Mouse (Mus musculus) hindbrain, embryonic 15.5 days (tissue): ENCODE measurements around the gene Rnf38. TPM values are rescaled to one million over a fixed set of nuclear protein-coding genes. Genes with fewer than 3 reads are reported as not detected.
A peak's percentile ranks its signal among the peaks of the same experiment; 100 is the strongest.

Experiments used
- ATAC-seq: fragments of 200-750 bp; cut with Nextera tagmentation; 2 replicates; pipeline ENCODE4 v1.8.0; 2017; ENCODE audit warnings: low read depth, moderate number of reproducible peaks, moderate TSS enrichment; ENCODE audit not compliant: low FRiP score
- H3K27ac ChIP-seq: fragments of 300-500 bp; sonication (generic); replicated peaks from 2 replicates; pipeline ENCODE4 v1.5.1; 2015; ENCODE audit warnings: mild to moderate bottlenecking, inconsistent platforms
- H3K27me3 ChIP-seq: fragments of 300-500 bp; sonication (generic); 2 replicates; pipeline ENCODE4 v1.6.1; 2015; ENCODE audit warnings: control low read depth, inconsistent platforms
- H3K36me3 ChIP-seq: fragments of 300-500 bp; sonication (generic); 2 replicates; pipeline ENCODE4 v1.6.1; 2015; ENCODE audit warnings: control low read depth, inconsistent platforms
- H3K4me1 ChIP-seq: fragments of 300-500 bp; sonication (generic); replicated peaks from 2 replicates; pipeline ENCODE4 v1.6.1; 2015; ENCODE audit warnings: control low read depth, inconsistent platforms
- H3K4me2 ChIP-seq: fragments of 300-500 bp; sonication (generic); 2 replicates; pipeline ENCODE4 v1.6.1; 2015; ENCODE audit warnings: moderate library complexity, mild to moderate bottlenecking, inconsistent platforms
- H3K4me3 ChIP-seq: fragments of 300-500 bp; sonication (generic); 2 replicates; pipeline ENCODE4 v1.5.1; 2015; ENCODE audit warnings: mild to moderate bottlenecking, inconsistent platforms
- H3K9ac ChIP-seq: fragments of 300-500 bp; sonication (generic); 2 replicates; pipeline ENCODE4 v1.6.1; 2015; ENCODE audit warnings: inconsistent platforms
- H3K9me3 ChIP-seq: fragments of 300-500 bp; sonication (generic); 2 replicates; pipeline ENCODE4 v1.6.1; 2016; ENCODE audit warnings: control low read depth, inconsistent platforms
- WGBS: fragments of 180-500 bp; shearing (Covaris S2); methylation state at CpG from one replicate; pipeline ENCODE4 v1.1.7; 2015; 5-methylcytosine and 5-hydroxymethylcytosine counted together
- polyA plus RNA-seq: library from polyadenylated mRNA; unstranded; fragments of >200 nt; fragmentation: Nextera tagmentation; extraction: Ambion mirVana; gene quantifications from 2 replicates; pipeline ENCODE4 v1.2.1, GENCODE M21; 2015

Gene Rnf38
- polyA plus RNA-seq, 1 experiment from 2014 or later: 30.5 TPM

GRCm38 (mm10) chr4:44249705-44250104 is 16.1 kb upstream of the Rnf38 start:
- H3K4me2 ChIP-seq: peak overlapping the region; percentile 33
- no peak overlapping the region for H3K4me3 ChIP-seq
- no peaks in the 10 kb centered on the region for H3K36me3 ChIP-seq
- 6% methylated on average over 8 of the region's 10 CpGs for WGBS
- H3K27ac ChIP-seq: no peak overlapping the region
- no peaks in the 10 kb centered on the region for H3K9me3 ChIP-seq
- no peak for ATAC-seq
- no peak overlapping the region for H3K9ac ChIP-seq
- peaks cover 28% of the 10 kb centered on the region for H3K4me1 ChIP-seq
- no peaks in the 10 kb centered on the region for H3K27me3 ChIP-seq

DNA sequence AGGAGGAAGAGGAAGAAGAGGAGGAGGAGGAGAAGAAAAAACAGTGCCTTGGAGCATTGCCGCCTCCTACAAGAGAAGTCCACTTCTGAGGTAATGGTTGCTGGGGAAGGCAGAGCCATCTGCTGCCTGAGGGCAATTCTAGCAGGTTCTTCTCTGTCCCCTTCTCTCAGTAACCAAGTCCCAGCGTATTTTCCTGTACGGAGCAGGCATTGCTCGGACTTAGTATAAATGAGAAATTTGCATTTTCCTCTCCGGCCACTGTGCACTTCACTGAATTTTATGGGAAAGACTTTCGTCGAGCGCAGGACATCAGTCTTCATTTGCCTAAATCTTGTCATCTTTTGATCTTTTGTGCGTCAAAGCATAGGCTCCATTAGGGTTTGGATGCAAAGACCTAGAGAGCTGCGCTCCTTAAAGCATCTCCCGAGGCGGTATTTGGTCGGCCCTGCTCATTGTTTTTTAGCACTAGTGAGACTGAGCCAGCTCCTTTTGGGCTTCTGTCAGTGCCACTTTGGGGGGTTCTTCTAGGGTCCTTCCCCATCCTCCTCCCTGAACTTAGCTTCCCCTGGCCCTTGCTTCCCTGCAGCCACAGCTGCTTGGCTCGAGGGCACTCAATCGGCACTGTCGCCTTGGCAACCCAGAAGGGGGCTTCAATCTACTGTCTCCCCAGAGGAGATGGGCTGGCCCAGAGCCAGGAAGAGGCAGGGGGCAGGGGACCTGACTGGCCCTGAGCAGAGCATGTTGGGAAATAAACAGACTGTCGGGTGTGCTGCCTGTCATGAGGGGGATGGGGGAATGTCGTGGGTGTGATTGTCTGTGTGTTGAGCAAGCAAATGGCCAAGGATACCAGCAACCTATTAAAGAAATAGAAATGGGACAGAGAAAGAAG is 13.7 kb upstream of the Rnf38 start:
- Histone ChIP-seq H3K36me3 (no peaks in the 10 kb centered on the region), H3K9ac (no peak overlapping the region), H3K4me2 (peak overlapping the region; percentile 43), H3K27me3 (no peaks in the 10 kb centered on the region), H3K9me3 (no peaks in the 10 kb centered on the region), H3K27ac (peak overlapping the region; percentile 72), H3K4me3 (no peak overlapping the region), H3K4me1 (peaks cover 20% of the 10 kb centered on the region)
- ATAC-seq: peak; percentile 78
- 4% methylated on average over 18 of the region's 18 CpGs for WGBS

- Histone ChIP-seq H3K9ac (no peak overlapping the region), H3K9me3 (no peaks in the 10 kb centered on the region), H3K27me3 (no peaks in the 10 kb centered on the region), H3K4me3 (no peak overlapping the region), H3K4me1 (peaks cover 18% of the 10 kb centered on the region), H3K27ac (no peak overlapping the region), H3K36me3 (no peaks in the 10 kb centered on the region), H3K4me2 (no peak overlapping the region)
- ATAC-seq: no peak
- WGBS: 97% methylated on average over 4 of the region's 4 CpGs
Observed at GRCm38 (mm10) chr4:44246285-44246684, 12.7 kb upstream of the Rnf38 start.

GRCm38 (mm10) chr4:44241638-44242037 is 8.0 kb upstream of the Rnf38 start:
- Histone ChIP-seq H3K27ac (no peak overlapping the region), H3K9ac (no peak overlapping the region), H3K27me3 (no peaks in the 10 kb centered on the region), H3K36me3 (no peaks in the 10 kb centered on the region), H3K9me3 (no peaks in the 10 kb centered on the region), H3K4me3 (no peak overlapping the region), H3K4me2 (no peak overlapping the region), H3K4me1 (no peaks in the 10 kb centered on the region)
- no peak for ATAC-seq
- 68% methylated on average over 4 of the region's 4 CpGs for WGBS

- no peaks in the 10 kb centered on the region for H3K36me3 ChIP-seq
- no peak overlapping the region for H3K4me3 ChIP-seq
- H3K27me3 ChIP-seq: no peaks in the 10 kb centered on the region
- 84% methylated on average over 2 of the region's 2 CpGs for WGBS
- no peak overlapping the region for H3K27ac ChIP-seq
- peaks cover 29% of the 10 kb centered on the region for H3K4me1 ChIP-seq
- H3K9me3 ChIP-seq: no peaks in the 10 kb centered on the region
- no peak overlapping the region for H3K9ac ChIP-seq
- no peak overlapping the region for H3K4me2 ChIP-seq
- ATAC-seq: no peak
Observed at GRCm38 (mm10) chr4:44235946-44236345, 2.4 kb upstream of the Rnf38 start.

- H3K4me1 ChIP-seq: peaks cover 29% of the 10 kb centered on the region
- under 1% methylated on average over 46 of the region's 62 CpGs for WGBS
Observed at GRCm38 (mm10) chr4:44234004-44234866, 646 bp upstream of the Rnf38 start.

DNA sequence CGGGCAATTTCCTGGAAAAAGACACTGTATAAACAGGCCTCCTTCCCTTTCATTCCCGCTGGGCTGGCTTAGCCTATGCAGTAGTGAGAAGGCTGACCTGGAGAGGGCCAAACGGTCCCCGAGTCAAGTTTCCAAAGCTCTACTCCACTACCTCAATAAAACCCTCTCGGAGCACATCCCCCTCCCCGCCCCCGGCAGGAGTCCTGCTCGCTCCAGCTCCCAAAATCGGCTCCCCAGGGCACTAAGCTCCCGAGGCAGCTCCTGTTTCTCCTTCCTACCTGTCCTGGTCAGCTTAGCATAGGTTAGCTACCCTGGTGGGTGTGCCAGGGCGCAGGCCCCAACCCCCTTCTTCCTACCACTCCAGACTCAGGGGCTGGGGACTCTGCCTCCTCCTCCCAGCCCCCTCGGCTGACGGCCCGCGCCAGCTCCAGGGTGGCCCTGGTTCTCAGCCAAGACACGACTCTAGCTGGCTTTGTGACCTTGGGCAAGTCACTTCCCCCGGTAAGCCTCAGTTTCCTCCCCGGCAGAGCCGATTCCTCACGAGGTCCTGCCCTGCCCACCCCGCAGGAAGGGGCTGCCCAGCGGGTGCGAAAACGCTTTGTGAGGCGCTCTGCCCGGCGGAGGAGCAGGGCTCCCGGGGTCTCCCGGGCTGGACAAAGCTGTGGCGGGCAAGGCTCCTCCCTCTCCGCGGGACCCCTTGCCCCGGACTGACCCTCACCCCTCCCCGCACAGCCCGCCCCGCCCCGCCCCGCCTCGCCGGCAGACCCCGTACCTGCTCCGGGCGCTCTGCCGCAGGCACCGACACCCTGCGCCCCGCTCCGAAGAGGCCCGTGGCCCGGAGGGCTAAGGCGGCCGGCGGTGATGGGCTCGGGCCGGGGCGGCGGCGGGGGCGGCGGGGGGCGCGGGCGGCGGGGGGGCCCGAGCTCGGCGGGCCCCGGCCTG is 547 bp downstream of the Rnf38 start:
- H3K36me3 ChIP-seq: no peaks in the 10 kb centered on the region
- H3K9me3 ChIP-seq: no peaks in the 10 kb centered on the region

More at GRCm38 (mm10) chr4:44234004-44234866, 646 bp upstream of the Rnf38 start:
- Histone ChIP-seq H3K27ac (peak overlapping the region; percentile 87), H3K27me3 (no peaks in the 10 kb centered on the region), H3K9me3 (no peaks in the 10 kb centered on the region), H3K4me2 (peak overlapping the region; percentile 90), H3K36me3 (no peaks in the 10 kb centered on the region), H3K9ac (peak overlapping the region; percentile 84), H3K4me3 (peak overlapping the region; percentile 93)
- ATAC-seq: peak; percentile 95

GRCm38 (mm10) chr4:44225128-44225527 is 8.5 kb downstream of the Rnf38 start:
- 85% methylated on average over 10 of the region's 10 CpGs for WGBS
- Histone ChIP-seq H3K9me3 (no peaks in the 10 kb centered on the region), H3K9ac (no peak overlapping the region), H3K27ac (no peak overlapping the region), H3K4me1 (peaks cover 25% of the 10 kb centered on the region), H3K27me3 (no peaks in the 10 kb centered on the region), H3K4me2 (no peak overlapping the region), H3K4me3 (no peak overlapping the region), H3K36me3 (no peaks in the 10 kb centered on the region)
- no peak for ATAC-seq

More for the DNA sequence above, 547 bp downstream of the Rnf38 start:
- peak; percentile 52 for ATAC-seq
- 1% methylated on average over 31 of the region's 68 CpGs for WGBS
- Histone ChIP-seq H3K27ac (peak overlapping the region; percentile 87), H3K27me3 (no peaks in the 10 kb centered on the region), H3K4me1 (peaks cover 36% of the 10 kb centered on the region), H3K4me3 (peak overlapping the region; percentile 93), H3K4me2 (peak overlapping the region; percentile 90), H3K9ac (peak overlapping the region; percentile 84)

GRCm38 (mm10) chr4:44224141-44224540 is 9.4 kb downstream of the Rnf38 start:
- Histone ChIP-seq H3K27ac (no peak overlapping the region), H3K4me2 (no peak overlapping the region), H3K4me3 (no peak overlapping the region), H3K27me3 (no peaks in the 10 kb centered on the region), H3K9ac (no peak overlapping the region), H3K9me3 (no peaks in the 10 kb centered on the region), H3K36me3 (no peaks in the 10 kb centered on the region), H3K4me1 (peaks cover 25% of the 10 kb centered on the region)
- ATAC-seq: no peak
- 20% methylated on average over 9 of the region's 9 CpGs for WGBS

DNA sequence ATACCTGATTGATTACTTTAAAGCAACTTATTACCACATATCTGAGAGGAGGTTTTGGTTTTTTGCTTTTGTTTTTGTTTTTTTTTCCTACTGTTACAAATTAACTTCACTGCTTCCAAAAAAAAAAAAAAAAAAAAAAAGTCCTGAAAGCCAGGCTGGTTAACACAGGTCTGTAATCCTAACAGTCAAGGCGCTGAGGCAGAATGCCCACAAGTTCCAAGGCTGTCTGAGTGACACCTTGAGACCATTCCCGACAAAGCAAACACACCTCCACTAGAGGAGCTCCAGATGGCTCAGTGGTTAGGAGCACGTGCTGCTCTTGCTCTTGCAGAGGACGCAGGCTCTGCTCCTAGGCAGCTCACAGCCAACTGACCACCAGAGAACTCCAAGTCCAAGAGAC is 10.1 kb downstream of the Rnf38 start:
- no peak overlapping the region for H3K4me3 ChIP-seq
- no peak overlapping the region for H3K4me2 ChIP-seq
- H3K9me3 ChIP-seq: no peaks in the 10 kb centered on the region
- no peaks in the 10 kb centered on the region for H3K36me3 ChIP-seq
- no peaks in the 10 kb centered on the region for H3K27me3 ChIP-seq
- 68% methylated on average over 4 of the region's 4 CpGs for WGBS
- ATAC-seq: no peak
- H3K4me1 ChIP-seq: peaks cover 21% of the 10 kb centered on the region
- no peak overlapping the region for H3K9ac ChIP-seq
- H3K27ac ChIP-seq: no peak overlapping the region

DNA sequence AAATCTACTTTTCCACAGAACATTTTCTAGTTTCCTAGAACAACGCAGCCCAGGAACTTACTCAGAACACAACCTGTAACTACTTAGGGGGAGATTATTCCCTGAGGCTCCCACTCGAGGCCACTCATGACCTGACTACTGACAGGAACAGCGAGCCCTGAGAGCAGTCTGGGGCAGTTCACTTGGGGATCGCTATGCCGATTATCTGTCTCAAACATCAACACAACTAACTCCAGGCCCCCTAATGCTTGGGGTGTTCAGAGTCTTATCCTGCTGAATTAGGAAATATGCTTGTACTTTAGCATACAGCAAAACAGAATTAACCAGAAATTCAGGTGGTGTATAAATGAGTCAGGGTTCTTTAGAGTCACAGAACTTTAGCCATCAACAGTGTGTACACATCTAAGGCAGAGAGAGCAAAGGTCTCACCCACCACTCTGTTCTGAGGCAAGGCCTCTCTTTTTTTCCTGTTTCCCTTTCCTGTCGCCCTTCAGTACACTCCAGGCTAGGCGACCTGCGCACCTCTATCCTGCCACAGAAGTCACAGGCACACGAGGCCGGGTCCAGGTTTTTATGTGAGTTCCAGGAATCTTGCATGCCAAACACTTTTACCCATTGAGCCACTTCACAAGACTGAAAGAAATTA is 16.7 kb downstream of the Rnf38 start:
- H3K4me1 ChIP-seq: no peaks in the 10 kb centered on the region

More for the DNA sequence above, 16.7 kb downstream of the Rnf38 start:
- no peak overlapping the region for H3K9ac ChIP-seq
- H3K27ac ChIP-seq: no peak overlapping the region
- H3K4me3 ChIP-seq: no peak overlapping the region
- WGBS: 69% methylated on average over 10 of the region's 10 CpGs
- no peaks in the 10 kb centered on the region for H3K9me3 ChIP-seq
- no peak for ATAC-seq
- H3K4me2 ChIP-seq: no peak overlapping the region
- H3K27me3 ChIP-seq: no peaks in the 10 kb centered on the region
- no peaks in the 10 kb centered on the region for H3K36me3 ChIP-seq
